Mouse (Mus musculus): ENCODE data around the gene Lrrc66. TPM values are rescaled to one million over a fixed set of nuclear protein-coding genes. Genes with fewer than 3 reads are reported as not detected.

Gene Lrrc66
- not detected in 2 replicates for polyA plus RNA-seq (2015; fragmentation: Nextera tagmentation; extraction: Ambion mirVana)

- no peak for ATAC-seq (ENCODE audit: low FRiP score, low read depth)
- Histone ChIP-seq H3K4me2 (no peak within 1 kb of the TSS), H3K9ac (no peak within 1 kb of the TSS), H3K36me3 (peaks cover 21% of the 10 kb centered on the region), H3K4me1 (replicated peaks) (peaks cover 2% of the 10 kb centered on the region; the same call in 1 of the 2 replicates), H3K27me3 (no peaks in the 10 kb centered on the region), H3K9me3 (no peaks in the 10 kb centered on the region), H3K27ac (replicated peaks) (no peak within 1 kb of the TSS), H3K4me3 (no peak within 1 kb of the TSS)
- 75% methylated on average over 8 of the region's 8 CpGs for WGBS
These were observed at the start of gene Lrrc66 for GRCm38 (mm10) chr5:73632291-73632690. TSS of gene Lrrc66 (minus strand) at chr5:73632526.

GRCm38 (mm10) chr5:73676626-73677025, 44.3 kb upstream of the Lrrc66 start:
- no peak for ATAC-seq (ENCODE audit: low FRiP score, low read depth)
- Histone ChIP-seq H3K9ac (no peak overlapping the region), H3K27ac (replicated peaks) (no peak overlapping the region), H3K36me3 (no peaks in the 10 kb centered on the region), H3K27me3 (no peaks in the 10 kb centered on the region), H3K4me3 (no peak overlapping the region), H3K9me3 (no peaks in the 10 kb centered on the region), H3K4me2 (no peak overlapping the region), H3K4me1 (replicated peaks) (no peaks in the 10 kb centered on the region)
- 65% methylated on average over 13 of the region's 13 CpGs for WGBS

GRCm38 (mm10) chr5:73675604-73676003, 43.3 kb upstream of the Lrrc66 start:
- ATAC-seq (ENCODE audit: low FRiP score, low read depth): no peak
- no peaks in the 10 kb centered on the region for H3K4me1 ChIP-seq (replicated peaks)
- 91% methylated on average over 3 of the region's 3 CpGs for WGBS

GRCm38 (mm10) chr5:73669386-73669785, 37.1 kb upstream of the Lrrc66 start:
- Histone ChIP-seq H3K4me2 (peak overlapping the region; percentile 46; the same call in 1 of the 2 replicates), H3K36me3 (no peaks in the 10 kb centered on the region), H3K27ac (replicated peaks) (no peak overlapping the region), H3K9ac (no peak overlapping the region), H3K4me1 (replicated peaks) (0 out of 2 replicates have a peak, but pooled peaks cover 4% of the 10 kb centered on the region), H3K4me3 (0 out of 2 replicates have a peak overlapping the region, but pooled peaks have one; percentile 14), H3K9me3 (no peaks in the 10 kb centered on the region), H3K27me3 (no peaks in the 10 kb centered on the region)
- WGBS: 44% methylated on average over 26 of the region's 26 CpGs
- ATAC-seq (ENCODE audit: low FRiP score, low read depth): no peak

More at GRCm38 (mm10) chr5:73675604-73676003, 43.3 kb upstream of the Lrrc66 start:
- Histone ChIP-seq H3K27me3 (no peaks in the 10 kb centered on the region), H3K27ac (replicated peaks) (no peak overlapping the region), H3K9me3 (no peaks in the 10 kb centered on the region), H3K36me3 (no peaks in the 10 kb centered on the region), H3K4me2 (no peak overlapping the region), H3K4me3 (no peak overlapping the region), H3K9ac (no peak overlapping the region)

- H3K36me3 ChIP-seq: no peaks in the 10 kb centered on the region
- WGBS: 83% methylated on average over 2 of the region's 2 CpGs
These were observed 35.6 kb upstream of the Lrrc66 start for GRCm38 (mm10) chr5:73667877-73668276.

GRCm38 (mm10) chr5:73666695-73667094, 34.4 kb upstream of the Lrrc66 start:
- no peaks in the 10 kb centered on the region for H3K36me3 ChIP-seq
- H3K9ac ChIP-seq: no peak overlapping the region
- no peak overlapping the region for H3K4me2 ChIP-seq
- H3K4me1 ChIP-seq (replicated peaks): 0 out of 2 replicates have a peak, but pooled peaks cover 4% of the 10 kb centered on the region
- H3K4me3 ChIP-seq: no peak overlapping the region
- ATAC-seq (ENCODE audit: low FRiP score, low read depth): no peak
- H3K27me3 ChIP-seq: no peaks in the 10 kb centered on the region
- no peaks in the 10 kb centered on the region for H3K9me3 ChIP-seq
- no peak overlapping the region for H3K27ac ChIP-seq (replicated peaks)
- 88% methylated on average over 2 of the region's 2 CpGs for WGBS

More at GRCm38 (mm10) chr5:73667877-73668276, 35.6 kb upstream of the Lrrc66 start:
- Histone ChIP-seq H3K27ac (replicated peaks) (no peak overlapping the region), H3K4me2 (no peak overlapping the region), H3K27me3 (no peaks in the 10 kb centered on the region), H3K4me1 (replicated peaks) (0 out of 2 replicates have a peak, but pooled peaks cover 4% of the 10 kb centered on the region), H3K9ac (no peak overlapping the region), H3K9me3 (no peaks in the 10 kb centered on the region), H3K4me3 (no peak overlapping the region)
- ATAC-seq (ENCODE audit: low FRiP score, low read depth): no peak

GRCm38 (mm10) chr5:73651855-73652201, 19.5 kb upstream of the Lrrc66 start:
- H3K4me1 ChIP-seq (replicated peaks): peaks cover 23% of the 10 kb centered on the region
- peak overlapping the region; percentile 41 for H3K4me3 ChIP-seq
- H3K27ac ChIP-seq (replicated peaks): no peak overlapping the region
- peaks cover 46% of the 10 kb centered on the region for H3K27me3 ChIP-seq
- no peaks in the 10 kb centered on the region for H3K36me3 ChIP-seq
- 3% methylated on average over 4 of the region's 4 CpGs for WGBS
- no peak for ATAC-seq (ENCODE audit: low FRiP score, low read depth)
- H3K9me3 ChIP-seq: no peaks in the 10 kb centered on the region
- peak overlapping the region; percentile 89 for H3K4me2 ChIP-seq
- no peak overlapping the region for H3K9ac ChIP-seq

- Histone ChIP-seq H3K9me3 (no peaks in the 10 kb centered on the region), H3K27me3 (peaks cover 46% of the 10 kb centered on the region), H3K4me2 (peak within 1 kb of the TSS; percentile 89), H3K4me3 (peak within 1 kb of the TSS; percentile 41), H3K4me1 (replicated peaks) (peaks cover 28% of the 10 kb centered on the region), H3K9ac (peak within 1 kb of the TSS; percentile 20; the same call in 1 of the 2 replicates), H3K36me3 (no peaks in the 10 kb centered on the region), H3K27ac (replicated peaks) (no peak within 1 kb of the TSS)
- WGBS: under 1% methylated on average over 57 of the region's 57 CpGs
- ATAC-seq (ENCODE audit: low FRiP score, low read depth): no peak
These were observed 18.9 kb upstream of the Lrrc66 start, which contains the start of gene Spata18 for GRCm38 (mm10) chr5:73651061-73651854. TSS of gene Spata18 (plus strand) at chr5:73651379.

- ATAC-seq (ENCODE audit: low FRiP score, low read depth): no peak
- H3K27me3 ChIP-seq: peaks cover 46% of the 10 kb centered on the region
These were observed 18.1 kb upstream of the Lrrc66 start for GRCm38 (mm10) chr5:73650365-73650964.

GRCm38 (mm10) chr5:73647261-73647900, 15.1 kb upstream of the Lrrc66 start, which contains the start of gene Sgcb:
TSS of gene Sgcb (minus strand) at chr5:73647790.
- Histone ChIP-seq H3K4me2 (peak within 1 kb of the TSS; percentile 64), H3K36me3 (0 out of 2 replicates have a peak, but pooled peaks cover 5% of the 10 kb centered on the region), H3K27me3 (peaks cover 34% of the 10 kb centered on the region), H3K4me3 (peak within 1 kb of the TSS; percentile 85), H3K9me3 (no peaks in the 10 kb centered on the region), H3K9ac (peak within 1 kb of the TSS; percentile 89), H3K27ac (replicated peaks) (peak within 1 kb of the TSS; percentile 64), H3K4me1 (replicated peaks) (peaks cover 31% of the 10 kb centered on the region)
- ATAC-seq (ENCODE audit: low FRiP score, low read depth): peak; percentile 84
- WGBS: under 1% methylated on average over 59 of the region's 62 CpGs

More at GRCm38 (mm10) chr5:73650365-73650964, 18.1 kb upstream of the Lrrc66 start:
- WGBS: 1% methylated on average over 15 of the region's 15 CpGs
- Histone ChIP-seq H3K4me1 (replicated peaks) (peaks cover 31% of the 10 kb centered on the region), H3K4me3 (peak overlapping the region; percentile 41), H3K36me3 (no peaks in the 10 kb centered on the region), H3K27ac (replicated peaks) (no peak overlapping the region), H3K9me3 (no peaks in the 10 kb centered on the region), H3K4me2 (peak overlapping the region; percentile 89), H3K9ac (no peak overlapping the region)

GRCm38 (mm10) chr5:73642091-73642490, 9.8 kb upstream of the Lrrc66 start:
- 80% methylated on average over 4 of the region's 4 CpGs for WGBS
- peaks cover 15% of the 10 kb centered on the region for H3K36me3 ChIP-seq
- H3K27me3 ChIP-seq: no peaks in the 10 kb centered on the region
- no peak overlapping the region for H3K9ac ChIP-seq
- no peak overlapping the region for H3K4me2 ChIP-seq
- H3K9me3 ChIP-seq: no peaks in the 10 kb centered on the region
- no peak overlapping the region for H3K4me3 ChIP-seq
- ATAC-seq (ENCODE audit: low FRiP score, low read depth): no peak
- H3K4me1 ChIP-seq (replicated peaks): peaks cover 15% of the 10 kb centered on the region
- H3K27ac ChIP-seq (replicated peaks): no peak overlapping the region
